Mouse (Mus musculus) liver, adult 10 weeks (tissue): ENCODE data around the gene Tbx18. TPM values are rescaled to one million over a fixed set of nuclear protein-coding genes. Genes with fewer than 3 reads are reported as not detected.

Experiments used
- polyA plus RNA-seq: library from polyadenylated mRNA; stranded (reverse); fragments of 350-450 nt; fragmentation: Illumina TruSeq; extraction: RNeasy Lipid Tissue Mini Kit (QIAGEN cat#74804); gene quantifications from one replicate; pipeline ENCODE4 v1.2.3, GENCODE M21; 2014; ENCODE audit warnings: low read depth, low replicate concordance

Gene Tbx18
- polyA plus RNA-seq: not detected

DNA sequence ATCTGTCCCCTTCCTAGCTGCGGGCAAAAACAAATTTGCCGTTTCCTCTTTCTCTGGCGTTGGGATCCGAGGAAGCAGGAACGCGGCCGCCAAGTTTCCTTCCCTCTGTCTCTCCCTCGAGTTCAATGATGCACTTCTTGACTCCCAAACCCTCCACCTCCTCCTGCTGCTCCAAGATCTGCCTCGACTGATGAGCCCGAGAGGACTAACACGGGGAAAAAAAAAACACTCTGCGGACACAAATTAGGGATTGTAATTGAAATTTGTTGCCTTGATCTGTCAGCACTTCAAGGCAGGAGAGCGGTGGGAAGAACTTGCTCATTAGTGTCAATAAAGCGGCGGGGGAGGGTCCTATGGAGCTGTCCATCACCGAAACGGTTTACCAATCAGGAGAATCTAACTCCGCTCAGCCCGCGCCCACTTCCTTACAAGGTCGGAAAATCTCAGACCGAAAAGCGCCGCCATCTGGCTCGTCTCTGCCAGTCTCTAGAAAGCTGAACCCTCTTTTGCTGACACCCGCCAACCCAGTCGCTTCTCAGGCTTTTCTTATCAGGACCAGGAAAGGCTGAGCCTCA lies at the start of gene Tbx18:
Gene Tbx18, minus strand, starts transcription at position 300 of the 575 bp plus-strand sequence.

